Mouse (Mus musculus) lung, adult 2 months (tissue): ENCODE data around the gene Klhdc10. TPM values are rescaled to one million over a fixed set of nuclear protein-coding genes. Genes with fewer than 3 reads are reported as not detected.

Experiments
- DNase-seq: peaks from one replicate; pipeline ENCODE4 v3.0.0; 2022
- H3K4me1 ChIP-seq: fragments of 200-500 bp; 2 replicates; pipeline ENCODE4 v1.6.1; 2011; ENCODE audit warnings: low read length; ENCODE audit not compliant: control insufficient read depth, insufficient read depth
- H3K4me3 ChIP-seq: fragments of 200-500 bp; replicated peaks from 2 replicates; pipeline ENCODE3; 2011; ENCODE audit warnings: low read depth, mild to moderate bottlenecking, control low read depth, low read length; ENCODE audit errors: extremely low read depth
- CTCF ChIP-seq: fragments of 200-500 bp; IDR thresholded peaks from 2 replicates; pipeline ENCODE4 v1.5.1; 2011; ENCODE audit warnings: mild to moderate bottlenecking, low read length, control low read depth; ENCODE audit not compliant: insufficient read depth
- POLR2A ChIP-seq: fragments of 200-500 bp; IDR thresholded peaks from 2 replicates; pipeline ENCODE4 v1.6.1; 2011; ENCODE audit warnings: low read depth, mild to moderate bottlenecking, control low read depth, low read length, borderline replicate concordance; ENCODE audit errors: extremely low read depth
- WGBS: fragments of 180-500 bp; shearing (Covaris S2); methylation state at CpG from one replicate; pipeline ENCODE4 v1.1.7; 2018; 5-methylcytosine and 5-hydroxymethylcytosine counted together
- polyA plus RNA-seq: library from polyadenylated mRNA; depleted of rRNA; stranded (reverse); fragments of >200 nt; gene quantifications from 2 replicates; pipeline ENCODE4 v1.2.3, GENCODE M21; 2012; rRNA removed

The Klhdc10 gene
- polyA plus RNA-seq, 1 experiment = 17.8 TPM

DNA sequence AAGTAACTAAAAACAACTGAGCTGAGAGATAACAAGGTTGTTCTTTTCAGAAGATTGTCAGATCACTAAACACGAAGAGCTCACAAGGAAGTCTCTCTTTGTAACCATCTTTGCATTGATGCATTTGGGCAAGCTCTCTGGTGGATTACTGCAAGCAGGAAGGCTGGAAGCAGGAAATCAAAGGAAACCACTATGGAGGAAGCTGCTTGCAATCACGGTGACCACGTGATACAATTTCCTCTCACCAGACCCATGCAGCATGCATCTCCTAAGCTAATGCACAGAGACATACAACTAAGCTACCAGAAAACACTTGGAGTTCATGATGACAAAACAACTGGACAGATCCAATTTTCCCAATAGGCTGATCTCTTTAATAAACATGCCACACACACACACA is 97.4 kb downstream of the Klhdc10 start:
- 54% methylated on average over 3 of the region's 3 CpGs for WGBS
- Histone ChIP-seq H3K4me3 (no peak overlapping the region), H3K4me1 (no peaks in the 10 kb centered on the region)
- DNase-seq = no peak
- TF ChIP-seq POLR2A = no peak
- TF ChIP-seq CTCF = no peak

Other genes starting within 250 kb of the Klhdc10 start
- gene Ube2h, start 97.3 kb upstream of the Klhdc10 start, polyA plus RNA-seq = 59.9 and 103 TPM in 2 replicates
- 13.8 TPM in 2 replicates for gene Zc3hc1, start 10.8 kb upstream of the Klhdc10 start, polyA plus RNA-seq
- gene Tmem209, start 107.9 kb downstream of the Klhdc10 start, polyA plus RNA-seq = 31.4 and 40.3 TPM in 2 replicates
- not detected in 2 replicates for gene Ssmem1, start 108.0 kb downstream of the Klhdc10 start, polyA plus RNA-seq
- gene Cpa2, start 139.7 kb downstream of the Klhdc10 start, polyA plus RNA-seq = 0.13 and 0.28 TPM in 2 replicates
- 4.6 TPM in 1 of 2 replicates, not detected in the other for gene Cpa4, start 166.5 kb downstream of the Klhdc10 start, polyA plus RNA-seq
- gene Cpa5, start 209.1 kb downstream of the Klhdc10 start, polyA plus RNA-seq = not detected in 2 replicates
- 0.39 and 4.3 TPM in 2 replicates for gene Cpa1, start 237.3 kb downstream of the Klhdc10 start, polyA plus RNA-seq